Comparison of ENCODE assay signal across 29 mouse cellular contexts in genomic region chr16:58683911-58684310, GRCm38 (mm10). TPM values are rescaled to one million over a fixed set of nuclear protein-coding genes. Genes with fewer than 3 reads are reported as not detected.
DNase-seq lines count a peak whose midpoint lies in the region; ATAC-seq and TF ChIP-seq lines count a peak whose summit lies in the region.
"Had no signal": no experiment of that assay in that cellular context is flagged by ENCODE, and none has a peak within 500 bp of the region (broad histone marks: within the 10 kb centered on the region; RNA-seq: fewer than 3 reads in every experiment).

No protein-coding gene starts in this region.

- no peak overlapping the region for H3K4me3 ChIP-seq in heart, embryonic 12.5 days
- H3K4me3 ChIP-seq in liver, embryonic 13.5 days (replicated peaks) = no peak overlapping the region
- no peak overlapping the region for H3K4me3 ChIP-seq in CH12.LX (replicated peaks in 1 of 3; ENCODE audit: low read depth in 2 of 3, low read length in 2 of 3, poor library complexity in 1 of 3)
- no peak overlapping the region for H3K4me3 ChIP-seq in liver, embryonic 15.5 days (replicated peaks)
- H3K4me3 ChIP-seq: embryonic facial prominence, embryonic 10.5 days; embryonic facial prominence, embryonic 12.5 days; forebrain, embryonic 13.5 days; forebrain, embryonic 15.5 days had no signal

- no peak overlapping the region for H3K9ac ChIP-seq in heart, embryonic 12.5 days
- no peak overlapping the region for H3K9ac ChIP-seq in liver, embryonic 13.5 days
- no peak overlapping the region for H3K9ac ChIP-seq in CH12.LX (ENCODE audit: insufficient read depth, low read depth)
- H3K9ac ChIP-seq in liver, embryonic 15.5 days = no peak overlapping the region
- H3K9ac ChIP-seq: embryonic facial prominence, embryonic 12.5 days; forebrain, embryonic 13.5 days; forebrain, embryonic 15.5 days had no signal

- H3K27me3 ChIP-seq in heart, embryonic 12.5 days (replicated peaks) = no peaks in the 10 kb centered on the region
- no peaks in the 10 kb centered on the region for H3K27me3 ChIP-seq in liver, embryonic 13.5 days
- no peaks in the 10 kb centered on the region for H3K27me3 ChIP-seq in CH12.LX (replicated peaks)
- no peaks in the 10 kb centered on the region for H3K27me3 ChIP-seq in liver, embryonic 15.5 days
- H3K27me3 ChIP-seq: embryonic facial prominence, embryonic 12.5 days; forebrain, embryonic 13.5 days; forebrain, embryonic 15.5 days; Patski had no signal

- DNase-seq in heart, adult 11 months = peak; percentile 45
- DNase-seq in liver, embryonic 13.5 days = no peak
- no peak for DNase-seq in liver
- no peak for DNase-seq in CH12.LX (ENCODE audit: extremely low read depth)
- no peak for DNase-seq in spleen, postnatal 36 days (ENCODE audit: low spot score in 2 of 2)
- no peak for DNase-seq in thymus, postnatal 4 days
- DNase-seq: adrenal gland, adult 8-10 months; adrenal gland, postnatal 14 days; adrenal gland, postnatal 36 days; B cell, adult 2 months; cerebellum, adult 11-12 months; cerebellum, adult 2 months; cerebellum, adult 9-10 months; cerebellum, postnatal 10 days; cerebellum, postnatal 25 days had no signal

- H3K4me2 ChIP-seq in heart, embryonic 12.5 days = no peak overlapping the region
- no peak overlapping the region for H3K4me2 ChIP-seq in liver, embryonic 13.5 days
- no peak overlapping the region for H3K4me2 ChIP-seq in CH12.LX (ENCODE audit: insufficient read depth, low read depth, poor library complexity, severe bottlenecking)
- no peak overlapping the region for H3K4me2 ChIP-seq in liver, embryonic 15.5 days
- H3K4me2 ChIP-seq: embryonic facial prominence, embryonic 12.5 days; forebrain, embryonic 13.5 days; forebrain, embryonic 15.5 days had no signal

- 0 out of 2 replicates have a peak, but pooled peaks cover 2% of the 10 kb centered on the region for H3K9me3 ChIP-seq in heart, embryonic 12.5 days (replicated peaks)
- H3K9me3 ChIP-seq in liver, embryonic 13.5 days (replicated peaks) = no peaks in the 10 kb centered on the region
- no peaks in the 10 kb centered on the region for H3K9me3 ChIP-seq in CH12.LX (replicated peaks; ENCODE audit: low read length)
- no peaks in the 10 kb centered on the region for H3K9me3 ChIP-seq in liver, embryonic 15.5 days (replicated peaks)
- H3K9me3 ChIP-seq: embryonic facial prominence, embryonic 10.5 days; embryonic facial prominence, embryonic 12.5 days; forebrain, embryonic 13.5 days; forebrain, embryonic 15.5 days had no signal

- 88% methylated on average over 4 of the region's 4 CpGs for WGBS in heart, embryonic 12.5 days
- 93% methylated on average over 4 of the region's 4 CpGs for WGBS in liver, embryonic 13.5 days (ENCODE audit: insufficient replicate concordance)
- WGBS in liver, embryonic 15.5 days (ENCODE audit: insufficient replicate concordance) = 80% methylated on average over 4 of the region's 4 CpGs

- no peak for TF ChIP-seq POLR2A in CH12.LX (IDR thresholded peaks at IDR 0.05; ENCODE audit: low read depth, low read length)

- no peak for TF ChIP-seq RAD21 in CH12.LX (IDR thresholded peaks at IDR 0.05; ENCODE audit: low read depth, low read length)

- dilution Hi-C loops in CH12.LX (cut with MboI; ENCODE audit: extremely low pct_ligation_motif_present, extremely low pct_unique_long_range_greater_than_20kb, low sequenced_read_pairs) = no loop called here

- no peak for ATAC-seq in heart, embryonic 12.5 days (ENCODE audit: insufficient number of reproducible peaks, low FRiP score)
- no peak for ATAC-seq in liver, embryonic 13.5 days (ENCODE audit: low read depth)
- no peak for ATAC-seq in liver, embryonic 15.5 days (ENCODE audit: insufficient read depth)
- ATAC-seq: forebrain, embryonic 13.5 days; forebrain, embryonic 15.5 days; Patski had no signal

- in situ Hi-C loops in CH12.LX (cut with MboI; ENCODE audit: low pct_ligation_motif_present, low pct_unique_long_range_greater_than_20kb, low sequenced_read_pairs) = loop anchor here (5.0 kb wide), 1 partner anchor 48 kb away; no protein-coding TSS in a partner anchor

- TF ChIP-seq CTCF in CH12.LX (conservative IDR thresholded peaks at IDR 0.05 in 1 of 2, IDR thresholded peaks at IDR 0.05 in 1 of 2; ENCODE audit: low read depth in 2 of 2, low read length in 2 of 2) = no peak

- H3K4me1 ChIP-seq in heart, embryonic 12.5 days (replicated peaks) = peaks cover 9% of the 10 kb centered on the region; the same call in 1 of the 2 replicates
- H3K4me1 ChIP-seq in liver, embryonic 13.5 days (replicated peaks) = peaks cover 26% of the 10 kb centered on the region
- peaks cover 2 to 30% of the 10 kb centered on the region in 2 experiments; a peak in 3 of 4 replicates for H3K4me1 ChIP-seq in CH12.LX (ENCODE audit: control insufficient read depth in 1 of 2, insufficient read depth in 2 of 2)
- H3K4me1 ChIP-seq in liver, embryonic 15.5 days (replicated peaks) = peaks cover 25% of the 10 kb centered on the region
- H3K4me1 ChIP-seq: embryonic facial prominence, embryonic 10.5 days; embryonic facial prominence, embryonic 12.5 days; forebrain, embryonic 13.5 days; forebrain, embryonic 15.5 days had no signal

- no peaks in the 10 kb centered on the region for H3K79me2 ChIP-seq in CH12.LX (replicated peaks; ENCODE audit: control insufficient read depth, extremely low read depth, insufficient read depth, poor library complexity, severe bottlenecking)

- no peak overlapping the region for H3K27ac ChIP-seq in heart, embryonic 12.5 days (ENCODE audit: poor library complexity, severe bottlenecking)
- H3K27ac ChIP-seq in liver, embryonic 13.5 days = peak overlapping the region; percentile 63
- no peak overlapping the region for H3K27ac ChIP-seq in CH12.LX (ENCODE audit: insufficient read depth, low read depth)
- peak overlapping the region; percentile 66 for H3K27ac ChIP-seq in liver, embryonic 15.5 days (replicated peaks)
- H3K27ac ChIP-seq: embryonic facial prominence, embryonic 10.5 days; embryonic facial prominence, embryonic 12.5 days; forebrain, embryonic 13.5 days; forebrain, embryonic 15.5 days had no signal

- H3K36me3 ChIP-seq in heart, embryonic 12.5 days = peaks cover 16% of the 10 kb centered on the region
- peaks cover 36% of the 10 kb centered on the region for H3K36me3 ChIP-seq in liver, embryonic 13.5 days
- H3K36me3 ChIP-seq in CH12.LX (replicated peaks in 1 of 2; ENCODE audit: control insufficient read depth in 1 of 2, insufficient read depth in 1 of 2, low read length in 1 of 2) = peaks cover 6 to 21% of the 10 kb centered on the region in 2 experiments
- peaks cover 34% of the 10 kb centered on the region for H3K36me3 ChIP-seq in liver, embryonic 15.5 days (replicated peaks)
- H3K36me3 ChIP-seq: embryonic facial prominence, embryonic 12.5 days had no signal

- no peak for TF ChIP-seq EP300 in CH12.LX (IDR thresholded peaks at IDR 0.05; ENCODE audit: low read length)

TF ChIP-seq in CH12.LX, 34 proteins besides CTCF, POLR2A, EP300 and RAD21:
- TF ChIP-seq ZC3H11A (IDR thresholded peaks at IDR 0.05; ENCODE audit: low read depth, low read length) (no peak), ZNF384 (IDR thresholded peaks at IDR 0.05; ENCODE audit: low read depth, low read length) (peak; percentile 59), ELF1 (IDR thresholded peaks at IDR 0.05; ENCODE audit: low read depth, low read length) (no peak)

RNA-seq across cellular contexts. Expression of gene Cpox, which starts 13.8 kb away (rescaled TPM):
- polyA plus RNA-seq in heart, embryonic 12.5 days (2016; fragmentation: Nextera tagmentation; extraction: Ambion mirVana) = 39.9 and 48.0 TPM in 2 replicates
- polyA plus RNA-seq in liver, embryonic 13.5 days (2015; fragmentation: Nextera tagmentation; extraction: Ambion mirVana) = 422 and 453 TPM in 2 replicates
- total RNA-seq in CH12.LX (2012; rRNA removed) = 77.2 and 91.4 TPM in 2 replicates
- 70.3 and 74.5 TPM in 2 replicates for total RNA-seq in CH12.LX (2014; rRNA removed)
- polyA plus RNA-seq in CH12.LX (2012; ENCODE audit: insufficient read length, low read depth) = 72.3 and 75.6 TPM in 2 replicates
- 496 and 576 TPM in 2 replicates for polyA plus RNA-seq in liver, embryonic 15.5 days (2015; fragmentation: Nextera tagmentation; extraction: Ambion mirVana)

RNA-seq across cellular contexts. Expression of gene Gpr15, which starts 35.0 kb away (rescaled TPM):
- not detected in 2 replicates for polyA plus RNA-seq in heart, embryonic 12.5 days (2016; fragmentation: Nextera tagmentation; extraction: Ambion mirVana)
- polyA plus RNA-seq in liver, embryonic 13.5 days (2015; fragmentation: Nextera tagmentation; extraction: Ambion mirVana) = 0.06 and 0.16 TPM in 2 replicates
- total RNA-seq in CH12.LX (2012; rRNA removed) = 13.8 and 14.5 TPM in 2 replicates
- total RNA-seq in CH12.LX (2014; rRNA removed) = 8.3 and 8.7 TPM in 2 replicates
- polyA plus RNA-seq in CH12.LX (2012; ENCODE audit: insufficient read length, low read depth) = 3.9 and 4.7 TPM in 2 replicates
- polyA plus RNA-seq in liver, embryonic 15.5 days (2015; fragmentation: Nextera tagmentation; extraction: Ambion mirVana) = 0.05 and 0.12 TPM in 2 replicates
- total RNA-seq: adrenal gland, adult 18-20 months; adrenal gland, adult 8-10 months; adrenal gland, postnatal 14 days; adrenal gland, postnatal 36 days; ES-E14 had no signal
- polyA plus RNA-seq: cerebellum, adult 2 months; cortical plate, adult 2 months; embryonic facial prominence, embryonic 10.5 days; embryonic facial prominence, embryonic 12.5 days; embryonic facial prominence, embryonic 14.5 days; forebrain, embryonic 11.5 days; forebrain, embryonic 13.5 days; Patski had no signal

RNA-seq across cellular contexts. Expression of gene Cldnd1, which starts 43.8 kb away (rescaled TPM):
- 111 and 112 TPM in 2 replicates for polyA plus RNA-seq in heart, embryonic 12.5 days (2016; fragmentation: Nextera tagmentation; extraction: Ambion mirVana)
- polyA plus RNA-seq in liver, embryonic 13.5 days (2015; fragmentation: Nextera tagmentation; extraction: Ambion mirVana) = 32.9 and 41.4 TPM in 2 replicates
- total RNA-seq in CH12.LX (2012; rRNA removed) = 59.9 and 63.8 TPM in 2 replicates
- 78.0 and 78.7 TPM in 2 replicates for total RNA-seq in CH12.LX (2014; rRNA removed)
- 65.6 and 80.6 TPM in 2 replicates for polyA plus RNA-seq in CH12.LX (2012; ENCODE audit: insufficient read length, low read depth)
- polyA plus RNA-seq in liver, embryonic 15.5 days (2015; fragmentation: Nextera tagmentation; extraction: Ambion mirVana) = 24.6 and 25.4 TPM in 2 replicates

RNA-seq across cellular contexts. Expression of gene E330017A01Rik, which starts 45.4 kb away (rescaled TPM):
- 0.17 TPM in 1 of 2 replicates, not detected in the other for polyA plus RNA-seq in heart, embryonic 12.5 days (2016; fragmentation: Nextera tagmentation; extraction: Ambion mirVana)
- not detected in 2 replicates for polyA plus RNA-seq in liver, embryonic 13.5 days (2015; fragmentation: Nextera tagmentation; extraction: Ambion mirVana)
- total RNA-seq in CH12.LX (2012; rRNA removed) = 0.17 and 0.21 TPM in 2 replicates
- not detected in 2 replicates for total RNA-seq in CH12.LX (2014; rRNA removed)
- polyA plus RNA-seq in CH12.LX (2012; ENCODE audit: insufficient read length, low read depth) = not detected in 2 replicates
- not detected in 2 replicates for polyA plus RNA-seq in liver, embryonic 15.5 days (2015; fragmentation: Nextera tagmentation; extraction: Ambion mirVana)
- total RNA-seq: adrenal gland, adult 18-20 months; adrenal gland, adult 8-10 months; adrenal gland, postnatal 14 days; adrenal gland, postnatal 36 days; ES-E14 had no signal
- polyA plus RNA-seq: activated CD4-positive, CD25-positive, alpha-beta regulatory T cell, adult 4 months; CD4-positive, CD25-positive, alpha-beta regulatory T cell, adult 4 months; cerebellum, adult 2 months; cortical plate, adult 2 months; embryonic facial prominence, embryonic 10.5 days; embryonic facial prominence, embryonic 12.5 days; embryonic facial prominence, embryonic 14.5 days; forebrain, embryonic 11.5 days; forebrain, embryonic 13.5 days; forebrain, embryonic 15.5 days; Patski had no signal

Comparison
In these comparisons a context has a peak if more than half of its experiments do, and no peak if none do; other contexts are left out.
1. H3K27ac ChIP-seq: peak in liver, embryonic 13.5 days (single experiment) and liver, embryonic 15.5 days (single experiment); none in heart, embryonic 12.5 days (single experiment) and CH12.LX (single experiment).